Mouse (Mus musculus) ZHBTc4 (cell line): Measurements from ENCODE around the gene Xbp1.
"Not testable (repeated sequence)": the region's sequence is repeated elsewhere in the genome, so short reads cannot be mapped to it uniquely, and the experiment has no call there.

ENCODE experiments used
- DNase-seq: peaks from one replicate; pipeline ENCODE4 v3.0.0-alpha.2; 2011; ENCODE audit warnings: low read depth, low spot score

Xbp1 gene

DNA sequence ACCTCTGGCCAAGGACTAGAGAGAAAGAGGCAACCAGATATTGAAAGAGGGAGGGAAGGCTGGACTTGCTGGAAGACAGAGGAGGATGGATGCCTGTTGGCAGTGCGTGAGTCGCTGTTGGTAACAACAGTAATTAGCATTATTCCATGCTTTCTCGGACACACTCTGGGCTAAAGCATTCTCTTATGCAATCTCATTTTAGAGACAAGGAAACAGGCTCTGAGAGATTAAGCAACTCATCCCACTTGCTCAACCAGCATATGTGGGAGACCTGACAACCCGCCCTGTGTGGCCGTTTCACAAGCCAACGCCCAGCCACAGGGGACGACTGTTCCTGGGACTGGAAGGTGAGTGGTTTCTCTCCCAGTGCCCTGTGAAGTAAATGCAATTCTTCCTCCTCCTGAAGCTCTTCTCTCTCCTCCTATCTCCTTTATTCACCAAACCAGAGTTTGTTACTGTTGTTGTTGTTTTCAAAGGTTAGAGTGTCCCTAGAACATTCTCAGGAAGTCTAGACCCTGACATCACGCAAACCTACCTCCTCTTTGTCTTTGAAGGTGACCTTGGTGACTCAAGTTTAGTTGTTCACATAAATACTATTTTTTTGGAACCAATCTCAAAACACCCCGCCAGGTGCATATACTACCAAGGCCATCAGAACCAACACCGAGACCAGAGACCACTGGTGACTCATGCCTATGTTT, 18.0 kb upstream of the Xbp1 start:
- DNase-seq, result peak; percentile 48

DNA sequence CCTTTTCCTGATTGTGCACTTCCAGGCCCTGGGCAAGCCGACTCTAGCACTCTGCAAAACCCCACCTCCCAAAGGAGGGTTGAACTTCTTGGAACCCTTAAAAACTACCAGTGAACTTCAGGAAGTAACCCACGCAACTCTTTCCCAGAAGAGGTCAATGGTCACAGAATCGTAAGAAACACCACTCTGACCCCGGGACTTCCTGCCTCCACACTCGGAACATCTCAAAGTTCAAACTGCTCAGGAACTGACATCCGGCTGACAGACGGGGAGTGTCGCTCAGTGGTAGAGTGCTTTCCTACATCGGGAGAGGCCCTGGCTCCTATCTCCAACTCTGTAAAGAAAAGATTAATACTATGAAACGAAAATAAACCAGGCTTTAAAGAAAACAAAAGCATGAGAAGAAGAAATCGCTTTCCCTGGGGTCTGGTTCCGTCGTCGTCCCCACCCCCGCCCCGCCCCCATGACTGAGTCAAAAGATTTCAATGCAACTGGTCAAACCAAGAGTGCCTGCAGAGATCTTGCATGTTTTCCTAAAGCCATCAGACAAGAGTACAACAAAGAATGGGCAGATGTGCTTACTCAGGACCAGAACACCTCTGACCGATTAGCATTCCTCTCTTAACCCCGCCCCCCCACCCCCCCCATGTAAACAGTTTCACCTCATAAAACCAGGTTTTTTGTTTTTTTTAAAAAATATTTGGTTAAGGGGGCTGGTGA, 14.4 kb upstream of the Xbp1 start:
- peak; percentile 74 for DNase-seq

DNA sequence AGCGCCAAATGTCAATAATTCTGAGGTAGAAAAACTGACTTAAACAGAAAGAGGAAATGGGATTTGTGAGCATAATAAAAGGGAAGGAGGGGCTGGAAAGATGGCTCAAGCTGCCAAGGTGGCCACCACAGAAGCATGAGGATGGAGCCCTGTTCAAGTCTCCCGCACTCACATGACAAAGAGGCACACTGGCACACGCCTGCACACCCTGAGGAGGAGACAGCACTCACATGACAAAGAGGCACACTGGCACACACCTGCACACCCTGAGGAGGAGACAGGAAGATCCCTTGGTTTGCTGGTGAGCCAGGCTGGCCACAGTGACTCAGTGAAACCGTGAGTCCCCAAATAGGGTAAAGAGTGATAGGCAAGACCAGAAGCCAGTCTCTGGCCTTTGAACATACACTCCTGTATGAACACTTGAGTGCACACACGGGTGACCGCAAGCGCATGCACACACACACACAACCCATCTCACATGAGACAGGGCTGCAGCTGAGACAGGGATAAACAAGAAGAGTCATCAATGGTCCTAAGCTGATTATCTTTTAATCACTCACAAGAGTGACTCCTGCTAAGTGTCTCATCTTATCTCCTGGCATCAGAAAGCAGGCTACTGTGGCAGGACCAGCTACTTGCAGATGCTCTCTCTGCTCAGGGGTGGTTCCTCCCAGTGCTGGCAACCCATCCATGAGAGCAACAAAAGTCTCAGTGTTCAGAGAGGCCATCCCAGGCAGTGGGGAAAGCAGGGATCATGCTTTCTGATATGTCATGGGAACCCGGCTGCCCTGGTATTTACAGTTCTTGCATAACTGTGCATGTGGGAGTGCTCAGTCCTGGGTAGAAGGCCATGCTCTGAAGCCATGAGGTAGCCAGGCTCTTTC, 11.0 kb upstream of the Xbp1 start:
- DNase-seq, result no peak

DNA sequence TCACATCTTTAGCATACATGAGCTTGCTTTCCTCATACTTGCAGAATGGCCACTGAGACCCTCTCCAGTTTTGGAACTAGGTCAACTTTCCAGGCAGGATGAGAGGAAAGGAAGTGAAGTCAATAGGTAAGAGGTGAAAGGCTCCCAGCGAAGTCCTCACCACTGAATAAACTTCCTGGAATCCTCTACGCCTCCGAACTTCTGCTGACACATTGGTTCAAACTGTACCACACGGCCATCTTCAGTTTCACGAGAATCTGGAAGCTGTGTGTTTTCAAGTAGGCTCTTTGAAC, 10.4 kb upstream of the Xbp1 start:
- no peak for DNase-seq

DNA sequence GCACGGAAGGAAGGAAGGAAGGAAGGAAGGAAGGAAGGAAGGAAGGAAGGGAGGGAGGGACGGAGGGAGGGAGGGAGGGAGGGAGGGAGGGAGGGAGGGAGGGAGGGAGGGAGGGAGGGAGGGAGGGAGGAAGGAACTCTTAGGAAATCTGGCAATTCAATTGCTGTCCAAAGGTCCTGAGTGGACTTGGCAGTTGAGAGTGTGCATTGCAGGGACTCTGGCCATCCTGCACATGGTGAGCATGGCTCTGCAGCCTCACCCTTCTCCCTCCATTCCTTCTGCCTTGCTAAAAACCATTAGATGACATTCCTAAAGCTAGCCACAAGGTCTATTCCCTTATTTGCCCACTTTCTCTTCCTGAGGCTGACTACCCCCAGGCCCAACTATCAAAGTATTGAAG, 9.8 kb upstream of the Xbp1 start:
- DNase-seq, result not testable (repeated sequence)

DNA sequence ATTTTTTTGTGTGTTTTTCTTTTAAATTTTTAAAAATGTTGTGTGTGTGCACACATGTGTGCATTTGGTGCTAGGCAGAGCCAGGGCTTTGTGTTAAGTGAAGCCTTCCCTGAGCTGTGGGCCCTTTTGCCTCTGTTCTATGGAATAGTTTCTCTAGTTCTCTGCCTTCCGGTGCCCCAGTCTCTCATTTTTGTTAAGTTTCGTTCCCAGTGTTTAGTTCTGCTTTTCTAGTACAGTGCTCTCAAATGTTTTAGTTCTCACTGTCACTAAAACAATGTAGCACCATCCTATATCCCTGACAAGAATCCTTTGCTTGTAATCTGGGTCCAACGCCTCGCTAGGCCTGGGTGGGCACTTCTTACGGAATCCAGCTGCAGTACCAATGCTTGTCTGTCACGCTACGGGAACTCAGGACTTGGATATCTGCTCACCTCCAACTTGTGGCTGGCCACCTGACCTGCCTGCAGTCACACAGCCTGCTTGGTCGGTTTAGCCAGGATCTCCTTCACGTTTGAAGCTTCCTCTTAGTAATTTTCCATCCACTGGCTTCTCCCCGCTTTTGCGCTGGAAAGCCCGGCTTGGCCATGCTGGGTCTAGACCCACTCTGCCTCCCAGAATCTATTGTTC, 8.2 kb upstream of the Xbp1 start:
- DNase-seq, result peak; percentile 35

DNA sequence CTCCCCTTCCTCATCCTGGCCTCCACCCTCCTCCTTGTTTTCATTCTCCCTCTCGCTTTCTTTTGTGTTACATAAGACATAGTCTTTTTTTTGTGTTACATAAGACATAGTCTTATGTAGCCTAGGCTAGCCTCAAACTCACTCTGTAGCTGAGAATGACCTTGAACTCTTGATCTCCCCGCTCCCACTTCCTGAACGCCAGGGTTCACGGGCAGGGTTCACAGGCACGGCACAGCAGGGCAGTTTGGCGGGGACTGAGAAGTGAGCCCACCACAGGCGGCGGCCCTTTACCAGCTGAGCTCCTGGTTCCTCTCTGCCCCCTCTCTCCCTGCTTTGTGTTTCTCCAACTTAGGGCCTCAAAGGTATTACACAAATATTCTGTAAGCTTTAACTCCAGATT, 7.5 kb upstream of the Xbp1 start:
- DNase-seq, result peak; percentile 58

DNA sequence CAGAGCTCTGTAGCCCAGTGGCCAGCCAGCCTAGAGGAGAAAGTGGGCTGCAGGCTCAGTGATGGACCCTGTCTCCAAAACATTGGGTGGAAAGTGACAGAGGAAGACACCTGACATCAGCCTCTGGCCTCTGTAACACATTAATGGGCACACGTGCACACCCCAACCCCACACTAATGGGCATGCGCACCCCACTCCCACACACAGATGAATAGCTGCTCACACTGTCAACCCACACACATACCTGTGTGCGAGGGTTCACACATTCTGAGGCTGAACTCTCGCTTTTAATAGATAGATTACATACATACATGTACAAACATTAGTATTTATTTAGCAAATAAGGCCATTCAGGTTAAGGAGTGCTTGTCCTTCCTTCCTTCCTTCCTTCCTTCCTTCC, 6.4 kb upstream of the Xbp1 start:
- no peak for DNase-seq

DNA sequence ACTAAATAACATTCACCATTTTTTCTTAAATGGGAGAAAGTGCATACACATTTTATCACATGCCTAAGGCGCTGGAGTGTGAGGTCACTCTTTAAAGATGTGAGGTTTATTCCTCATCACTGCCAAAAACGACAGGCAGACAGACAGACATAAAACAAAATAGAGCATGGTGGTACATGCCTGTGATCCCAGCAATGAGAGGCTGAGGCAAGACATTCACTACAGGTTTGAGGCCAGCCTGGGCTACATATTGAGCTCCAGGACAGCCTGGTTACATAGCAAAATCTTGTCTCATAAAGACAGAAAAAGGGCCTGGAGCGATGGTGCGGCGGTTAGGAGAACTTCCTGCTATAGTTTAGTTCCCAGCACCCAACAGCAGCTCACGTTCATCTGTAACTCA, 5.3 kb upstream of the Xbp1 start:
- DNase-seq, result no peak

DNA sequence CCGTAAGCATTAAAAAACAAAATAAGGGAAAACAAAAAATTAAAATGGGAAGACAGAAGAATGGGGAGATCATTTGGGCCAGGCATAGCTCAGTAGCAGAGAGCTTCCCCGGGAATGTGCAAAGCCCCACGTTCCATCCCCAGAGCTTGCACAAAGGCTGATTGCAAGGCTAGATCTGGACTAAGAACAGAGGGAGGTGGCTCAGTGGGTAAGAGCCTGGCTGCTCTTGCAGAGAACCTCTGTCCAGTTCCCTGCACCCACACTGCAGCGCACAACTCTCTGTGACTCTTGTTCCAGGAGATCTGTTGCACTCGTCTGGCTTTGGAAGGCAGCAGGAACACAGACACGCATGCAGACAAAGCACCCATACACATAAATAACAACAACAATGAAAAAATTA, 4.8 kb upstream of the Xbp1 start:
- no peak for DNase-seq

DNA sequence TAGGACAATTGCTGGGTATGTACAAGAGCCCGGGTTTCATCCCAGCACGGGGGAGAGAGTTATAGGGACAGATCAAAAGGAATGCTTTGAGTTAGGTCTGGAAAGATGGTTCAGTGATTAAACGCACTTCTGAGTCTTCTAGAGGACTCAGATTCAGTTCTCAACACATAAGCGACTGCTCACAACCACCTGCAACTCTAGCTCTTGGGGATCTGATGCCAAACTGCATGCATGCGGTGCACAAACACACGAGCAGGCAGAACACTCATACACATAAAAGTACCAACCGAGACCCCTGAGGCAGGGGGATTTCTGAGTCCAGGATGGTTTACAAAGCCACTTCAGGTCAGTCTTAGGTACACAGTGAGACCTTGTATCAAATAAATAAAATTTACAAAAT, 4.3 kb upstream of the Xbp1 start:
- no peak for DNase-seq

DNA sequence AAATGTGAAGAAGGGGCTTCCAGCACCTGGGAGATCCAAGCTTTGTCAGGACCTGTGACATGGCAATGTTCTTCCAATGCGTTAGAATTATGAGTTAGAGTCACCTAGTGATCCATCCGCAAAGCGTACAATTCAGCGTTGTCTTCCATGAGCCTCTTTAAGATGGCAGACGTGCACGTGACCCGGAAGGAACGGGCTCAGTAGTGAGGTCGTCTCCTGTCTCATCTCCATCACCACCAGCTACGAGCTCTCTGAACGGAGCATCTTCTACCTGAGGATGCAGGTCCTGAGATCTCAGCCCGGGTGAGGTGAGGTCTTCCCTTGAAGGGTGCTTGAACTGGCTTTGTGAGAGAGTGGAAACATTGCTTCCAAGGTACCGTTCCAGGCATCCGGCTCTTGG, 3.8 kb upstream of the Xbp1 start:
- DNase-seq, result no peak

DNA sequence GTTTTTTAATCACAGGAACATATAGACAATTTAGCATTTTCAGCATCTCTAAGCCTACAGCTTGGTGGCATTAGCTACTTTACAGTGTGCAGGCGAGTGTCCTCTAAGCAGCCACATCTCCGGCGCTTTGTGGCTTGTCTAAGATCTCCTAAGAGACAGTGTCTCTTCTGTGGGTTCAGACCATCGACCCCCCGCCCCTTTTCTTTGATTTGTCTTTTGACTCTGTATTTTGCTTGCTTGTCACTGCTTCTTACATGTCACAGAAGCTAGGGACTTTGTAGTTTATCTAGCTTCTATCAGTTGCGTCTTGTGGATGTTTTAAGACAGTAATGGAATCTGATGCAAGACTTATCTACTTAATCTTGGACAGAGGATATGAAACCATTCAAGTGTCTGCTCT, 3.1 kb upstream of the Xbp1 start:
- DNase-seq, result no peak

DNA sequence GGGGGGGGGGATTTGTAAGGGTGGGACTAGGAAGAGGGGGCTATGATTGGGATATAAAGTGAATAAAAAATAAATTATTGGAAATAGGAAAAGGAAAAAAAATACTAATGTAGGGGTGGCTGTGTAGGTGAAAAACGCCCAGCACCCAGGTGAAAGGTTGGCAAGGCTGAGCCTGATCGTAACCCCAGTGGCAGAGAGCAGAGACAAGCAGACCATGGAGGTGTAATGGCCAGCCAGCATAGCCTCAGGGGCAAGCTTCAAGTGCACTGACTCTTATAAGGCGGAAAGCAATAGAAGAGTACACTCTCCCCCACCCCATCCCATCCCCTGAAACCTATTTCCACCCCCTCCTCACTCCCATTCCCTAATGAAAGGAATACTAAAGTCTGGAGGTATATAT, 778 bp upstream of the Xbp1 start:
- DNase-seq, result no peak

DNA sequence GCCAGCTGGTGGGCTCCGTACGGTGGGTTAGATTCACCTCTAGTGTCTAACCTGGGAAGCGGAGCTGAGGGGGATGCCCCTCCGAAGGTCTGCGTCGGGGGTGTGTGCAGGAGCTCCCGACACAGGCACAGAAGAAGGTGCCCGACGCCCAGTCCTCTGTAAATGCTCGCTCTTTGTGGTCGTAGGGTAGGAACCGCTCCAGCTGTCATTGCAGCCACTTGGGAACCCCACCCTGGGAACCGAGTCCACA, 732 bp downstream of the Xbp1 start:
- no peak for DNase-seq

DNA sequence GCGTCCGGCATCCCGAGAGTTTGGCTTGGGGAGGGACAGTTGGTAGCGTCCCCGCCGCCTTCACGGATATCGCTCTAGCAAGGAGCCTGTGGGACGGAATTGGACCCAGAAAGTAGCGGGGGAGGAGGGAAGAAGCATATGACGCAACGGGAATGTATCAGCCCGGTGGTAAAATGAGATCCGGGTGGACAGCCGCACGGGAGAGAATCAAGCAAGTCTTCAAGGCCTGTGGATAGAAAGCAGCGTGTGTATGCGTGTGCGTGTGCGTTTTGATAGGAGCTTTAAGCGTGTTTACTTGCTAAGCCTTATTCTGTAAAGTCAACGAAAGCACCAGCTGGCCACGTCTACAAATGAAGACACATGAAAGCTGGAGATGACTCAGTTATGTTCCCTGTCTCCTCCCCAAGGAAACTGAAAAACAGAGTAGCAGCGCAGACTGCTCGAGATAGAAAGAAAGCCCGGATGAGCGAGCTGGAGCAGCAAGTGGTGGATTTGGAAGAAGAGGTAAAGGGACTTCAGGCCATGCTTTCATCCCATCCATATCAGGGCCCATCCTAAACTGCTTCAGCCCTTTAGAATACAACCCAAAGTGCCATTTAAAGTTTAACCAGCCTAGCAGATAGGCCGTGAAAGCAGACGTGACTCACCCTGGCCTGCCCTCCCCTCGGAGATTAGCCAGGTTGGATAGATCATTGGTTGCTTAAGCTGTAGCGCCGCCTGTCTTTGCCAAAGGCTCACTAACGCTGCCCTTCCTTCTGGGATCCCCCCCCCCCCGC, 1.2 kb downstream of the Xbp1 start:
- DNase-seq, result peak; percentile 65

DNA sequence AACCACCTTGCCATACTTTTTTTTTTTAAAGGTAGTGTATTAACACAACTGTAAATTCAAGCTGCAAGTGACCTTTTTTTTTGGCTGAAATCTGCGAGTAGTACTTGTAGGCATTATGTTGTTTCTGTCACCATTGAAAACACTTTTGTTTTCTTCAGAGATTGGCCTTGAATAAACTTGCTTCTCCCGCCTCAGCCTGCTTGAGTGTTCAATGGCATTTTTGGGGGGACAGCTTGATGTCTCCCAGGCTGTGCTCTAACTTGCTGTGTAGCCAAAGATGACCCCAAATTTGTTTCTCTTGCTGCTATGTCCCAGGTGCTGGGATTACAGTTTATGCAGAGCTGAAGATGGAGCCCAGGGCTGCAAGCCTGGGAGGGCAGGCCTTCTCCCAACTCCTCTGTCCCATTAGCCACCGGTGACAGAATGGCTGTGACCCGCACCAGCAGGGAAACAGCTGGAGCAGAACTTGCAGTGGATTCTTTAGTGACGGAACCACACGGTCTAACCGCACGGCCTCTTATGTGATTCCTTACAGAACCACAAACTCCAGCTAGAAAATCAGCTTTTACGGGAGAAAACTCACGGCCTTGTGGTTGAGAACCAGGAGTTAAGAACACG, 2.4 kb downstream of the Xbp1 start:
- DNase-seq, result no peak

DNA sequence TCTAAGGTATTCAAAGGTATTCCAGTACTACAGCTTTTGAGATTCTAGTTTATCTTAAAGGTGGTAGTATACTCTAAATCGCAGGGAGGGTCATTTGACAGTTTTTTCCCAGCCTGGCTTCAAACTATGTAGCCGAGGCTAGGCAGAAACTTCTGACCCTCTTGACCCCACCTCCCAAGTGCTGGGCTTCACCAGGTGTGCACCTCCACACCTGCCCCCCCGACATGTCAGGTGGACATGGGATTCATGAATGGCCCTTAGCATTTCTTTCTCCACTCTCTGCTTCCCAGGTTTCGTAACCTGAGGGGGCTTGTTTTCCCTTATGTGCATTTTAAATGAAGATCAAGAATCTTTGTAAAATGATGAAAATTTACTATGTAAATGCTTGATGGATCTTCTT, 5.0 kb downstream of the Xbp1 start:
- no peak for DNase-seq

DNA sequence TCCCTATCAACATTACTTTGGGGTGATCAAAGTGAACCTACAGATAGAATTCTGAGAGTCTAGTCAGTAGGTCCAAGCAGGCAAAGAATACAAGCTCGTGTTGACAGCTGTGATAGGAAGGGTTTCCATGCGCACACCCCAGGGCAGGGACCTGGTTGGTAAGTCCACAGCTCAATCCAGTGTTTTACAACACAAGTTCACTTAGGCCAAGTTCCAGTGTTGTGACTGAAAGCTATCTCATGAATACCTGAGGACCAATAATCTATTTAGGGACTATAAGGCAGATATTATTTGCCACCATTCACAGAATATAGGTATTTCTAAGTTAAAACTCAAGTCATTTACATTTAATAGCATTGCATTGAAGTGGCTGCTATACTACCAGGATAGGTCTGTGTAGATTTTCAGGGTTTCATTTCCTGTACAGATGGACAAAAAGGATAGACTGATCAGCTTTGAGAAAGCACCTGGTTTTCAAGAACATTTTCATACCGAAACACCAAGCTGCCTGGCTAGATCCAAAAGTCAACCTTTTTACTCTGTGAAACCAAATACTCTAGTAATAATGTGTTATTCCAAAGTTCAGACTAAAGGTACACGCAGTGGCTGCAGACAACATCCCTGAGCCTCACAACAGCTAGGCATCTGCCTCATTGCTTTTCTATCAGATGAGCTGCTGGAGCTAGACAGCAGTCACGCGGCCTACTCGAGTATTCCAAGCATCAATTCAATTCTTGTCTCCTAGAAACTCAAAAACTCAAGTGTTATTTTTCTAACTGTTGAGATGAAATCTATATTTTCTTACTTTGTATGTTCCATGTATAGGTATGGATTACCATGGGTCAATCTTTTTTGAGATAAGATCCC, 6.3 kb downstream of the Xbp1 start:
- no peak for DNase-seq

DNA sequence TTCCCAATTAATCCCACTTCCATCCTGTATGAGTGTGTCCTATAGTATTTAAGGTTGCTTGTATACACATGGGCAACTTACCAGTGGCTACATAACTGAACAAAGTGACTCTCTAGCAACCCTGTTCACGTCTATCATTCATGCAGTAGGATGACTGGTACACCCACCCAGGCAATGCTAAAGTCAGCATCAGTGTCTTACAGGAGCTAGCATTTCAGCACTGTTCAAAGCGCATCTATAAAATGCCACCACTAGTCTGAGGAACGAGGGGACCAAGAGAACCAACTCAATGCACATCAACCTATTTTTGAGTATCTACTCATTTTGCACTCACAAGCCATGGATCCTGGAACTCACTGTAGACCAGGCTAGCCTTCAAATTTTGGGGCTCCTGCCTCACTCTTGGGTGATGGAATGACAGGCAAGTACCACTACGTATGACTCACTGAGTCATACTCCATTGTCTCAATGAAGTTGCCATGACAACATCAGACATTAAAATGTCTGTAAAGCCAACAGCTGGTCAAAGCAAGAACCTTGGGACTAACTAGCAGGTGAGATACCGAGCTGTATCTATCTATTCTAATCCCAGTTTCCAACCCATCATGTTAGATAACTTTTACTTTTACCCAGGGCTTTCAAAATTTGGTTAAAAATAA, 7.5 kb downstream of the Xbp1 start:
- no peak for DNase-seq
